Mouse (Mus musculus) thymus, postnatal 36 days (tissue): ENCODE measurements around the gene Lgals3.
A peak's percentile ranks its signal among the peaks of the same experiment; 100 is the strongest.

ENCODE experiments used
- DNase-seq, 2 experiments: peaks; one replicate each; pipeline ENCODE4 v3.0.0; 2022; ENCODE audit warnings: mixed read lengths in 2 of 2

The Lgals3 gene

GRCm38 (mm10) chr14:47370790-47371189 lies 3.2 kb downstream of the Lgals3 start:
- no peak for DNase-seq

GRCm38 (mm10) chr14:47371689-47372088 lies 4.1 kb downstream of the Lgals3 start:
- DNase-seq: no peak

- peak in 1 of 2 experiments; percentile 12 for DNase-seq
Observed at GRCm38 (mm10) chr14:47373728-47374678, 6.5 kb downstream of the Lgals3 start.

- no peak for DNase-seq
Observed at GRCm38 (mm10) chr14:47376526-47376925, 9.0 kb downstream of the Lgals3 start.

- no peak for DNase-seq
Observed at GRCm38 (mm10) chr14:47378336-47378735, 10.8 kb downstream of the Lgals3 start.

- no peak for DNase-seq
Observed at GRCm38 (mm10) chr14:47383911-47384310, 16.4 kb downstream of the Lgals3 start.

- no peak for DNase-seq
Observed at GRCm38 (mm10) chr14:47384653-47385052, 17.1 kb downstream of the Lgals3 start.

- DNase-seq: no peak
Observed at GRCm38 (mm10) chr14:47386125-47386524, 18.6 kb downstream of the Lgals3 start.

- DNase-seq: no peak
Observed at GRCm38 (mm10) chr14:47393354-47394094, 26.0 kb downstream of the Lgals3 start.

- DNase-seq: peak; percentile 23 to 26
Observed at GRCm38 (mm10) chr14:47395007-47395406, 27.5 kb downstream of the Lgals3 start.

- peak; percentile 62 to 73 for DNase-seq
Observed at GRCm38 (mm10) chr14:47395462-47396026, 28.0 kb downstream of the Lgals3 start.

- DNase-seq: peak; percentile 24 to 39
Observed at GRCm38 (mm10) chr14:47396165-47396652, 28.7 kb downstream of the Lgals3 start.

GRCm38 (mm10) chr14:47402735-47403134 lies 35.2 kb downstream of the Lgals3 start:
- no peak for DNase-seq

GRCm38 (mm10) chr14:47406000-47406399 lies 38.4 kb downstream of the Lgals3 start:
- DNase-seq: no peak

GRCm38 (mm10) chr14:47417346-47417745 lies 49.8 kb downstream of the Lgals3 start:
- no peak for DNase-seq

- DNase-seq: peak; percentile 93 to 94
Observed at GRCm38 (mm10) chr14:47417775-47418665, 50.5 kb downstream of the Lgals3 start, which contains the start of gene Dlgap5. Gene Dlgap5 (minus strand): TSS chr14:47418407.

- DNase-seq: no peak
Observed at GRCm38 (mm10) chr14:47418666-47418991, 51.1 kb downstream of the Lgals3 start.

- no peak for DNase-seq
Observed at GRCm38 (mm10) chr14:47419034-47419625, 51.6 kb downstream of the Lgals3 start.

- no peak for DNase-seq
Observed at GRCm38 (mm10) chr14:47419723-47420276, 52.2 kb downstream of the Lgals3 start.

- DNase-seq: no peak
Observed at GRCm38 (mm10) chr14:47421606-47422005, 54.1 kb downstream of the Lgals3 start.

- no peak for DNase-seq
Observed at GRCm38 (mm10) chr14:47422466-47422865, 54.9 kb downstream of the Lgals3 start.
